Mouse (Mus musculus) lung, embryonic 15.5 days (tissue): ENCODE data around the gene Abcd2. TPM values are rescaled to one million over a fixed set of nuclear protein-coding genes. Genes with fewer than 3 reads are reported as not detected.
A peak's percentile ranks its signal among the peaks of the same experiment; 100 is the strongest.

ENCODE experiments used
- ATAC-seq: fragments of 200-750 bp; cut with Nextera tagmentation; 2 replicates; pipeline ENCODE4 v1.8.0; 2017; ENCODE audit warnings: moderate number of reproducible peaks, borderline replicate concordance; ENCODE audit not compliant: low FRiP score, low TSS enrichment; ENCODE audit errors: extremely low read depth
- H3K27ac ChIP-seq: fragments of 300-500 bp; sonication (generic); 2 replicates; pipeline ENCODE4 v1.5.1; 2015; ENCODE audit warnings: moderate library complexity, mild to moderate bottlenecking, inconsistent platforms
- H3K27me3 ChIP-seq: fragments of 300-500 bp; sonication (generic); 2 replicates; pipeline ENCODE4 v1.6.1; 2015; ENCODE audit warnings: inconsistent platforms
- H3K36me3 ChIP-seq: fragments of 300-500 bp; sonication (generic); 2 replicates; pipeline ENCODE4 v1.6.1; 2015; ENCODE audit warnings: inconsistent platforms
- H3K4me1 ChIP-seq: fragments of 300-500 bp; sonication (generic); 2 replicates; pipeline ENCODE4 v1.6.1; 2015; ENCODE audit warnings: inconsistent platforms
- H3K4me2 ChIP-seq: fragments of 300-500 bp; sonication (generic); 2 replicates; pipeline ENCODE4 v1.6.1; 2015; ENCODE audit warnings: inconsistent platforms, mild to moderate bottlenecking, moderate library complexity
- H3K4me3 ChIP-seq: fragments of 300-500 bp; sonication (generic); 2 replicates; pipeline ENCODE4 v1.5.1; 2015; ENCODE audit warnings: mild to moderate bottlenecking, inconsistent platforms
- H3K9ac ChIP-seq: fragments of 300-500 bp; sonication (generic); 2 replicates; pipeline ENCODE4 v1.6.1; 2015; ENCODE audit warnings: inconsistent platforms
- H3K9me3 ChIP-seq: fragments of 300-500 bp; sonication (generic); 2 replicates; pipeline ENCODE4 v1.6.1; 2016; ENCODE audit warnings: inconsistent platforms
- WGBS: fragments of 180-500 bp; shearing (Covaris S2); methylation state at CpG from one replicate; pipeline ENCODE4 v1.1.7; 2015; 5-methylcytosine and 5-hydroxymethylcytosine counted together
- polyA plus RNA-seq: library from polyadenylated mRNA; unstranded; fragments of >200 nt; fragmentation: Nextera tagmentation; extraction: Ambion mirVana; gene quantifications from 2 replicates; pipeline ENCODE4 v1.2.1, GENCODE M21; 2015

The Abcd2 gene
- polyA plus RNA-seq, 1 experiment from 2014 or later: 4.0 TPM

DNA sequence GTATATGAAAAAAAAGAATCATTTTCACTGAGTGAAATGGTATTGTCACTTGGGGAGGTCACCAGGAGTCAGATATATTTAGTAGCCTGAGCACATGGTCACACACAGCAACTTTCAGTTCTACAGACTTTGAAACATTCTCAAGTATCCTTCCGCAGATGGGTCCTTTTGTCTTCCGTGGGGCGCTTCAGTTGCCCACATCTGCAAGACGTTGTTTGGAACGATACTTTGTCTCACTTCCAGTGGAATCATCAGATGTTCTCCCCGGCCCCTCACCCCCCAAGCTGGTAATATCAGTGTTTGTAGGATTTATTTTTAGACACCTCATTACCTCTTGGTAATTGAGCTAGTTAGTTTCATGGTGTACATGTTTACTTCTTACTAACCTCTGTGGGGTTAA, 5.2 kb downstream of the Abcd2 start:
- Histone ChIP-seq H3K9me3 (no peaks in the 10 kb centered on the region), H3K9ac (no peak overlapping the region), H3K4me3 (no peak overlapping the region), H3K4me2 (no peak overlapping the region), H3K27me3 (no peaks in the 10 kb centered on the region), H3K36me3 (no peaks in the 10 kb centered on the region), H3K4me1 (peaks cover 9% of the 10 kb centered on the region), H3K27ac (no peak overlapping the region)
- ATAC-seq: no peak
- 75% methylated on average over 6 of the region's 6 CpGs for WGBS

DNA sequence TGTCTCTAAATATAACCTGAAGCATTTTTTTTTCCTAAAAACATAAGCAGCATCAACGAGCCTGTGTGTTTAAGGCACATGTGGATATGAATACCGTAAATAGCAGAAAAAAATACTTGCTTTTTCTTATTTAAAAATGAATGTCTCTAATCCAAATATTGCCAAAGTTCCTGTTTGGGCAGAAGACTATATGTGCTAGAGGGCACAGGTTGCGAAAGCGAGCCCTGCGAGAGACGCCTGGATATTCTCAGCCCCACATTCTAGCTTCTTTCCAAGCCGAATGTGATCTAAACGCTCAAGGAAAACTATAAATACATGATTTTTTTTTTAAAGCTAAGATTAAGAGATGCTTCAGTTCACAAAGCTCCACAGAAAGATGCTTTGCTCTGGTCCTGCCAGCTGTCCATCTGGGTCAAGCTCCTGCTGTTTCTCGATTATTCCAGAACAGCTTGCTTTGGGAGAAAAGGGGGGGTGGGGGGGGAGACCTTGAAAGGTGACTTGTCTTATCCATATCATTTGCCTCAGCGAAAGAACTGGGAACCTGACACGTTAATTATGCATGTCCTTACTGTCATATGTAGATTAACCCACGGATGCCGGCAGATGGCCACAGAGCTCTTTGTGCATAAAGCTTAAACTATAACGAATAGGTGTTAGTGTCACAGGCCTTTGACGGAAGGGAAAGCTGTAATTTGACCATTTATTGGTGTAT, 11.5 kb downstream of the Abcd2 start:
- Histone ChIP-seq H3K9me3 (no peaks in the 10 kb centered on the region), H3K4me1 (no peaks in the 10 kb centered on the region), H3K9ac (no peak overlapping the region), H3K4me2 (no peak overlapping the region), H3K27ac (no peak overlapping the region), H3K36me3 (no peaks in the 10 kb centered on the region), H3K4me3 (no peak overlapping the region), H3K27me3 (no peaks in the 10 kb centered on the region)
- WGBS: 69% methylated on average over 15 of the region's 15 CpGs
- no peak for ATAC-seq

DNA sequence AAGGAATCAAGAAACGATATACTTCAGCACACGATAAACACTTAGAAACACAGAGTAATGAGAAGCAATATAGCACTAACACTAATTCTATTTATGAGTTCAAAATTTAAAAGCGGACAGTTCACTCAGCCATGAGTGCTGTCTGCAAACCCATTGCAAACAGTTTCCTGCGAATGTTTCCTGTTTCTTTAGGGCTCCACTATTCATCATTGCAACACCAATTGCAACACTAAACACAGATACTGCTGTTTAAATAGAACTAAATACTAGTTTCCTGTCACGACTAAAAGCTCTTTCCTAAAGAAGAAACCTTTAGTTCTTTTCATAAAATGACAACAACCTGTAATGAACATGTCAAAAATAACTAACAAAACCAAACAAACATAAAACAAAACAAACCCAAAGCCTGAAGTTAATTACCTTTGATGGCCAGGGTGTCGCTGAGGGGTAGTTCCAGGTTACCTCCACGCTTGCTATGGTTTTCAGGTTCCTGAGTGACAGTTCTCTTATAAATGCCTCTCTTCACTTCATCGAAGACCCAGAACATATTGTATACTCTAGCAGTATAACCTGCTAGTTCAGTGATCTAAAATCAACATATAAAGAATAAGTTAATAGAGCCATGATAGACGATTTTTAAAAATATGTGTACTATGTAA, 12.8 kb downstream of the Abcd2 start:
- no peaks in the 10 kb centered on the region for H3K4me1 ChIP-seq
- 44% methylated on average over 9 of the region's 9 CpGs for WGBS

DNA sequence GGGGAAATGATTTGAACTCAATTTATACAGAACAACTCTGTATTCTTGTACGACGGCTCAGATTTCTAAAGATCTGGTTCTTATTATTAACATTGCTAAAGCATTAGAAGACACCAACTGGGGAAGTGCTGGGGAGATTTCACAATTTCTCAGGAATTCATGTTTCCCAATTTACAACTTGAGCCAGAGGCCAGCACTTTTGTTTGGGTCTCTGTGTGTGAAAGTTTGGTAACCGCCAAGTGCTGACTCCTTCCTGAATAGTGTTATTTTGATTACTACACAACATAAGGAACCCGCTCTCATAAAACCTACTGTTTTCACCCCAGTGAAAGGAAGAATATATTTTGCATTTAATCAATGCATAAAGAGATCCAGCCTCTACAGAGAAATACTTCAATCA, 19.4 kb downstream of the Abcd2 start:
- 65% methylated on average over 4 of the region's 4 CpGs for WGBS
- ATAC-seq: 0 out of 2 replicates have a peak, but pooled peaks have one; percentile 5
- H3K4me3 ChIP-seq: no peak overlapping the region
- H3K9ac ChIP-seq: no peak overlapping the region
- no peak overlapping the region for H3K27ac ChIP-seq
- H3K36me3 ChIP-seq: no peaks in the 10 kb centered on the region
- H3K27me3 ChIP-seq: no peaks in the 10 kb centered on the region
- H3K9me3 ChIP-seq: no peaks in the 10 kb centered on the region
- H3K4me2 ChIP-seq: no peak overlapping the region
- no peaks in the 10 kb centered on the region for H3K4me1 ChIP-seq

More for the DNA sequence above, 12.8 kb downstream of the Abcd2 start:
- Histone ChIP-seq H3K9ac (no peak overlapping the region), H3K27ac (no peak overlapping the region), H3K4me2 (no peak overlapping the region), H3K27me3 (no peaks in the 10 kb centered on the region), H3K4me3 (no peak overlapping the region), H3K36me3 (no peaks in the 10 kb centered on the region), H3K9me3 (no peaks in the 10 kb centered on the region)
- ATAC-seq: no peak

- H3K4me1 ChIP-seq: no peaks in the 10 kb centered on the region
- no peak for ATAC-seq
- H3K9me3 ChIP-seq: no peaks in the 10 kb centered on the region
- H3K4me2 ChIP-seq: no peak overlapping the region
- WGBS: 86% methylated on average over 4 of the region's 4 CpGs
- no peak overlapping the region for H3K27ac ChIP-seq
- no peak overlapping the region for H3K4me3 ChIP-seq
- no peaks in the 10 kb centered on the region for H3K27me3 ChIP-seq
- H3K9ac ChIP-seq: no peak overlapping the region
- no peaks in the 10 kb centered on the region for H3K36me3 ChIP-seq
Measured at GRCm38 (mm10) chr15:91171332-91171731, 20.3 kb downstream of the Abcd2 start.

DNA sequence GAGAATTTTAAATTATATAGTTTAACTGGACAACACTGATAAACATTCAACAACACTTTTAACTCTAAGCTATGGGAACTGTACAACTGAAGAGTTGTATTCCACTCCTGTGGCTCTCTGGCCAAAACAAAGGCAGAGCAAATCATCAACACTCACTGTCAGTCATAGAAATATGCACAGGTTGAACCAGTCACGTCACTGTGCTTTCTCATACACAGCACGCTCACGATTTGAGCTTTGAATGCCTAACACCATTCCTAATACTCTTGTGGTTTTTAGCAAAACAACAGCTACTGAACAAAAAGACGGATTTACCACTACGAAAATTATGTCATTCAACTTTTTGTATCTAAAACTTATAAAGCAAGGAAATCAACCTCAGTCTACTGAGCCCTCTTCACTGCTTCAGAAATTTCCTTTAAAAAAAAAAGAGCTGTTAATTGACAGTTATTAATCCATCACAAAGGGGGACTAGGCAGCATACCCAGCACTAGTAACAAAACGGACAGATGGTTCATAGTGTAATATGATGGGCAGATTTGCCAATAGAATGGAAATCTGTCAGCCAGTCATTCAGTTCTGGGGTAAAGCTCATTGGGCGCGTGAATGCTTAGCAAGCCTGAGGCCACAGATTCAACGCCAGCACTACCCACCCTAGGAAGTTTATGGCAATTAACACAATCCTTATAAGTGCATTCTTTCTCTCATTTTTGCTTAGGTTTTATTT, 20.8 kb downstream of the Abcd2 start:
- no peaks in the 10 kb centered on the region for H3K36me3 ChIP-seq
- H3K4me2 ChIP-seq: no peak overlapping the region
- WGBS: 79% methylated on average over 9 of the region's 9 CpGs
- no peaks in the 10 kb centered on the region for H3K27me3 ChIP-seq
- ATAC-seq: no peak
- no peak overlapping the region for H3K27ac ChIP-seq
- H3K9ac ChIP-seq: no peak overlapping the region
- H3K4me1 ChIP-seq: no peaks in the 10 kb centered on the region
- no peaks in the 10 kb centered on the region for H3K9me3 ChIP-seq
- H3K4me3 ChIP-seq: no peak overlapping the region

GRCm38 (mm10) chr15:91167850-91168562, 23.6 kb downstream of the Abcd2 start:
- no peaks in the 10 kb centered on the region for H3K9me3 ChIP-seq
- H3K9ac ChIP-seq: no peak overlapping the region
- no peaks in the 10 kb centered on the region for H3K27me3 ChIP-seq
- no peak overlapping the region for H3K27ac ChIP-seq
- H3K4me2 ChIP-seq: no peak overlapping the region
- H3K36me3 ChIP-seq: no peaks in the 10 kb centered on the region
- no peaks in the 10 kb centered on the region for H3K4me1 ChIP-seq
- WGBS: 76% methylated on average over 13 of the region's 13 CpGs
- ATAC-seq: no peak
- no peak overlapping the region for H3K4me3 ChIP-seq

GRCm38 (mm10) chr15:91165021-91165420, 26.6 kb downstream of the Abcd2 start:
- H3K27me3 ChIP-seq: no peaks in the 10 kb centered on the region
- no peaks in the 10 kb centered on the region for H3K9me3 ChIP-seq
- no peak overlapping the region for H3K27ac ChIP-seq
- H3K4me2 ChIP-seq: no peak overlapping the region
- H3K36me3 ChIP-seq: no peaks in the 10 kb centered on the region
- no peak overlapping the region for H3K4me3 ChIP-seq
- H3K4me1 ChIP-seq: no peaks in the 10 kb centered on the region
- WGBS: 9% methylated on average over 5 of the region's 5 CpGs
- H3K9ac ChIP-seq: no peak overlapping the region
- ATAC-seq: no peak

DNA sequence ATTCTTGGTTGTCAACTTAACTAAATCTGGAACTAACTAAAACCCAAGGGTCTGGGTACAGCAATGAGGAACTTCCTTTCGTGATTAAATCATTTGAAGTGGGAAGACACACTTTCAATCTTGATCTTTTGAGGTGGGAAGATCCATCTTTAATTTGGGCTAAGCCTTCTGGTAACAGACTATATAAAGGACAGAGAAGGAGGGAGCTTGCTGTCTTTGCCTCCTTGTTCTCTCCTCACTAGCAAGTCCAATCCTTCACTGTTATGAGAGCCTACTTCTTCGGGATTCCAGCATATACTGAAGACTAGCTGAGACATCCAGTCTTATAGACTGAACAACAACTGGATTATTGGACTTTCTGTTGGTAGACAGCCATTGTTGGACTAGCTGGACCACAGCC, 28.1 kb downstream of the Abcd2 start:
- Histone ChIP-seq H3K9ac (no peak overlapping the region), H3K27me3 (no peaks in the 10 kb centered on the region), H3K9me3 (no peaks in the 10 kb centered on the region), H3K4me2 (no peak overlapping the region), H3K36me3 (no peaks in the 10 kb centered on the region), H3K4me1 (no peaks in the 10 kb centered on the region), H3K27ac (no peak overlapping the region), H3K4me3 (no peak overlapping the region)
- 79% methylated on average over 2 of the region's 2 CpGs for WGBS
- no peak for ATAC-seq

DNA sequence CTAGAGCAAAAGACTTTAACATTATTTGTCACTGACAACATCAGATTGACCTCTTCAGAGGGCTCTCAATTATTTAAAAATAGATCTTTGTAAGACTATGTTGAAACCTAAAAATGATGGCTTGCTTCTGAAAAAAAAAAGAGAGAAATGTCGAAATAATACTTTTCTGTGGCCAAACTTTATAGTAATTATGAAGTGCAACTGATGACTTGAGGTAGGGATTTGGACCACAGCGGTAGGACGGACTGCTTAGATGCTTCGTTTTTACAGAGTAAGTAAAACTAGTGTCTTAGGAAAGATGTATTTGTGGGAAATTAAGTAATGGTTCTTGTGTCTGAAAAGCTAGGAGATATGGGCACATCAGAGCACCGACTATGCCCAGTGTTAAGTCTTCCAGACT, 30.4 kb downstream of the Abcd2 start:
- no peak overlapping the region for H3K4me3 ChIP-seq
- no peak for ATAC-seq
- H3K9me3 ChIP-seq: no peaks in the 10 kb centered on the region
- no peak overlapping the region for H3K27ac ChIP-seq
- H3K36me3 ChIP-seq: no peaks in the 10 kb centered on the region
- WGBS: 59% methylated on average over 5 of the region's 5 CpGs
- H3K9ac ChIP-seq: no peak overlapping the region
- no peaks in the 10 kb centered on the region for H3K27me3 ChIP-seq
- no peaks in the 10 kb centered on the region for H3K4me1 ChIP-seq
- no peak overlapping the region for H3K4me2 ChIP-seq

GRCm38 (mm10) chr15:91153311-91153710, 38.3 kb downstream of the Abcd2 start:
- no peak overlapping the region for H3K4me2 ChIP-seq
- H3K4me3 ChIP-seq: no peak overlapping the region
- no peak for ATAC-seq
- WGBS: 71% methylated on average over 3 of the region's 3 CpGs
- H3K27ac ChIP-seq: no peak overlapping the region
- no peaks in the 10 kb centered on the region for H3K27me3 ChIP-seq
- H3K4me1 ChIP-seq: no peaks in the 10 kb centered on the region
- H3K9me3 ChIP-seq: no peaks in the 10 kb centered on the region
- H3K9ac ChIP-seq: no peak overlapping the region
- no peaks in the 10 kb centered on the region for H3K36me3 ChIP-seq

- Histone ChIP-seq H3K4me2 (no peak overlapping the region), H3K4me1 (no peaks in the 10 kb centered on the region), H3K9me3 (no peaks in the 10 kb centered on the region), H3K9ac (no peak overlapping the region), H3K4me3 (no peak overlapping the region), H3K27ac (no peak overlapping the region), H3K27me3 (no peaks in the 10 kb centered on the region), H3K36me3 (no peaks in the 10 kb centered on the region)
- no peak for ATAC-seq
- WGBS: 31% methylated on average over 1 of the region's 1 CpGs
Measured at GRCm38 (mm10) chr15:91152592-91152991, 39.0 kb downstream of the Abcd2 start.
